Mouse (Mus musculus) liver, adult 2 months (tissue): ENCODE measurements around the gene Lrrc49. TPM values are rescaled to one million over a fixed set of nuclear protein-coding genes. Genes with fewer than 3 reads are reported as not detected.

Experiments used
- DNase-seq: peaks from one replicate; pipeline ENCODE4 v3.0.0-alpha.2; 2011; ENCODE audit warnings: low read depth, low spot score; ENCODE audit errors: extremely low read depth
- H3K27ac ChIP-seq: fragments of 200-500 bp; replicated peaks from 2 replicates; pipeline ENCODE4 v1.5.1; 2012; ENCODE audit warnings: low read depth, mild to moderate bottlenecking, control low read depth, inconsistent platforms, low read length; ENCODE audit not compliant: insufficient read depth
- H3K27me3 ChIP-seq: fragments of 200-500 bp; 2 replicates; pipeline ENCODE4 v1.6.1; 2012; ENCODE audit warnings: mild to moderate bottlenecking, moderate library complexity, low read length, inconsistent platforms; ENCODE audit not compliant: control insufficient read depth, insufficient read depth
- H3K36me3 ChIP-seq: fragments of 200-500 bp; 2 replicates; pipeline ENCODE4 v1.6.1; 2012; ENCODE audit warnings: low read length, inconsistent platforms; ENCODE audit not compliant: control insufficient read depth, insufficient read depth
- H3K4me1 ChIP-seq: fragments of 200-500 bp; 2 replicates; pipeline ENCODE4 v1.6.1; 2011; ENCODE audit warnings: low read length; ENCODE audit not compliant: control insufficient read depth, insufficient read depth
- H3K4me3 ChIP-seq: fragments of 200-500 bp; 2 replicates; pipeline ENCODE4 v1.5.1; 2011; ENCODE audit warnings: low read depth, mild to moderate bottlenecking, control low read depth, low read length, moderate library complexity; ENCODE audit not compliant: insufficient read depth
- H3K79me2 ChIP-seq: fragments of 200-500 bp; 2 replicates; pipeline ENCODE4 v1.6.1; 2012; ENCODE audit warnings: inconsistent platforms, mild to moderate bottlenecking, low read length, moderate library complexity; ENCODE audit not compliant: control insufficient read depth, insufficient read depth
- H3K9ac ChIP-seq: fragments of 200-500 bp; 2 replicates; pipeline ENCODE4 v1.6.1; 2012; ENCODE audit warnings: low read depth, mild to moderate bottlenecking, control low read depth, inconsistent platforms, low read length
- CTCF ChIP-seq: fragments of 200-500 bp; IDR thresholded peaks from 2 replicates; pipeline ENCODE4 v1.5.1; 2011; ENCODE audit warnings: low read depth, low read length, control low read depth
- POLR2A ChIP-seq: fragments of 200-500 bp; IDR thresholded peaks from 2 replicates; pipeline ENCODE4 v1.6.1; 2011; ENCODE audit warnings: low read length, control low read depth; ENCODE audit not compliant: insufficient read depth; ENCODE audit errors: extremely low read depth
- WGBS: fragments of 180-500 bp; shearing (Covaris S2); methylation state at CpG from one replicate; pipeline ENCODE4 v1.1.7; 2018; 5-methylcytosine and 5-hydroxymethylcytosine counted together
- polyA plus RNA-seq: library from polyadenylated mRNA; depleted of rRNA; stranded (reverse); fragments of >200 nt; gene quantifications from 2 replicates; pipeline ENCODE4 v1.2.3, GENCODE M21; 2012
- total RNA-seq: library from RNA; depleted of rRNA; stranded (reverse); fragments of >200 nt; gene quantifications from 2 replicates; pipeline ENCODE4 v1.2.3, GENCODE M21; 2014

Gene Lrrc49
- total and polyA plus RNA-seq, 2 experiments, result 0.17 to 0.28 TPM

- 66% methylated on average over 9 of the region's 9 CpGs for WGBS
- no peak overlapping the region for H3K9ac ChIP-seq
- TF ChIP-seq POLR2A (no peak), CTCF (no peak)
Observed at GRCm38 (mm10) chr9:60561641-60562289, 126.2 kb downstream of the Lrrc49 start.

GRCm38 (mm10) chr9:60558507-60558906 is 129.5 kb downstream of the Lrrc49 start:
- Histone ChIP-seq H3K9ac (no peak overlapping the region), H3K4me3 (no peak overlapping the region), H3K36me3 (no peaks in the 10 kb centered on the region), H3K4me1 (no peaks in the 10 kb centered on the region), H3K27ac (no peak overlapping the region), H3K27me3 (peaks cover 2% of the 10 kb centered on the region; the same call in 1 of the 2 replicates), H3K79me2 (no peaks in the 10 kb centered on the region)
- WGBS, result 86% methylated on average over 3 of the region's 3 CpGs
- no peak for TF ChIP-seq CTCF
- no peak for TF ChIP-seq POLR2A
- no peak for DNase-seq

More at GRCm38 (mm10) chr9:60561641-60562289, 126.2 kb downstream of the Lrrc49 start:
- no peak overlapping the region for H3K4me3 ChIP-seq
- H3K36me3 ChIP-seq, result no peaks in the 10 kb centered on the region
- H3K27me3 ChIP-seq, result no peaks in the 10 kb centered on the region
- H3K27ac ChIP-seq, result no peak overlapping the region
- H3K79me2 ChIP-seq, result no peaks in the 10 kb centered on the region
- H3K4me1 ChIP-seq, result no peaks in the 10 kb centered on the region
- DNase-seq, result no peak

GRCm38 (mm10) chr9:60551238-60551637 is 136.7 kb downstream of the Lrrc49 start:
- 94% methylated on average over 4 of the region's 4 CpGs for WGBS
- no peak overlapping the region for H3K27ac ChIP-seq
- H3K4me3 ChIP-seq, result no peak overlapping the region
- peak; percentile 25; the same call in 1 of the 2 replicates for TF ChIP-seq CTCF
- no peak for TF ChIP-seq POLR2A
- H3K79me2 ChIP-seq, result no peaks in the 10 kb centered on the region
- H3K4me1 ChIP-seq, result no peaks in the 10 kb centered on the region
- DNase-seq, result no peak
- no peaks in the 10 kb centered on the region; the same call in 1 of the 2 replicates for H3K27me3 ChIP-seq
- H3K9ac ChIP-seq, result no peak overlapping the region
- no peaks in the 10 kb centered on the region for H3K36me3 ChIP-seq

- TF ChIP-seq POLR2A (no peak), CTCF (peak; percentile 45; the same call in 1 of the 2 replicates)
- H3K27ac ChIP-seq, result no peak overlapping the region
- H3K4me3 ChIP-seq, result no peak overlapping the region
- H3K4me1 ChIP-seq, result no peaks in the 10 kb centered on the region
- H3K36me3 ChIP-seq, result no peaks in the 10 kb centered on the region
- no peaks in the 10 kb centered on the region for H3K27me3 ChIP-seq
- H3K9ac ChIP-seq, result no peak overlapping the region
- DNase-seq, result peak; percentile 3
- H3K79me2 ChIP-seq, result no peaks in the 10 kb centered on the region
- WGBS, result 25% methylated on average over 4 of the region's 4 CpGs
Observed at GRCm38 (mm10) chr9:60548182-60548581, 139.8 kb downstream of the Lrrc49 start.

GRCm38 (mm10) chr9:60546169-60546568 is 141.8 kb downstream of the Lrrc49 start:
- WGBS, result 57% methylated on average over 2 of the region's 2 CpGs
- H3K79me2 ChIP-seq, result no peaks in the 10 kb centered on the region
- no peak overlapping the region for H3K9ac ChIP-seq
- no peak overlapping the region for H3K4me3 ChIP-seq
- no peaks in the 10 kb centered on the region for H3K36me3 ChIP-seq
- DNase-seq, result no peak
- TF ChIP-seq CTCF (no peak), POLR2A (no peak)
- H3K27ac ChIP-seq, result no peak overlapping the region
- no peaks in the 10 kb centered on the region for H3K27me3 ChIP-seq
- no peaks in the 10 kb centered on the region for H3K4me1 ChIP-seq

- Histone ChIP-seq H3K4me3 (no peak overlapping the region), H3K36me3 (no peaks in the 10 kb centered on the region), H3K4me1 (no peaks in the 10 kb centered on the region), H3K79me2 (no peaks in the 10 kb centered on the region), H3K27ac (no peak overlapping the region), H3K27me3 (no peaks in the 10 kb centered on the region), H3K9ac (no peak overlapping the region)
- no peak for TF ChIP-seq CTCF
- TF ChIP-seq POLR2A, result no peak
- 50% methylated on average over 13 of the region's 13 CpGs for WGBS
- DNase-seq, result no peak
Observed at GRCm38 (mm10) chr9:60545361-60546096, 142.4 kb downstream of the Lrrc49 start.
